Mouse (Mus musculus): ENCODE data around the gene Cdc37.

- TF ChIP-seq CTCF (IDR thresholded peaks at IDR 0.05; ENCODE audit: low read depth) (no peak), EP300 (IDR thresholded peaks at IDR 0.05; ENCODE audit: low read depth) (no peak)
Observed at GRCm38 (mm10) chr9:21095958-21096357, 53.8 kb downstream of the Cdc37 start.
